Mouse (Mus musculus) kidney, postnatal 4 days (tissue): Measurements from ENCODE around the gene Pdss2.
"Not testable (repeated sequence)": the region's sequence is repeated elsewhere in the genome, so short reads cannot be mapped to it uniquely, and the experiment has no call there.

Experiments
- DNase-seq, 2 experiments: peaks; one replicate each; pipeline ENCODE4 v3.0.0; 2021; ENCODE audit warnings: mixed read lengths in 2 of 2

Gene Pdss2

GRCm38 (mm10) chr10:43244262-43244806 is 23.0 kb downstream of the Pdss2 start:
- DNase-seq: no peak

- no peak for DNase-seq
Measured at GRCm38 (mm10) chr10:43245461-43246200, 24.3 kb downstream of the Pdss2 start.

GRCm38 (mm10) chr10:43247994-43248393 is 26.7 kb downstream of the Pdss2 start:
- no peak for DNase-seq

GRCm38 (mm10) chr10:43252324-43252723 is 31.0 kb downstream of the Pdss2 start:
- no peak for DNase-seq

GRCm38 (mm10) chr10:43256965-43257364 is 35.7 kb downstream of the Pdss2 start:
- not testable (repeated sequence) for DNase-seq

- not testable (repeated sequence) for DNase-seq
Measured at GRCm38 (mm10) chr10:43257500-43257899, 36.2 kb downstream of the Pdss2 start.

GRCm38 (mm10) chr10:43271318-43271717 is 50.0 kb downstream of the Pdss2 start:
- DNase-seq: no peak

- no peak for DNase-seq
Measured at GRCm38 (mm10) chr10:43272381-43272780, 51.1 kb downstream of the Pdss2 start.

GRCm38 (mm10) chr10:43273057-43273456 is 51.8 kb downstream of the Pdss2 start:
- DNase-seq: no peak

- no peak for DNase-seq
Measured at GRCm38 (mm10) chr10:43275446-43275845, 54.2 kb downstream of the Pdss2 start.

- no peak for DNase-seq
Measured at GRCm38 (mm10) chr10:43276116-43276659, 54.9 kb downstream of the Pdss2 start.

GRCm38 (mm10) chr10:43277266-43278145 is 56.2 kb downstream of the Pdss2 start:
- no peak for DNase-seq

GRCm38 (mm10) chr10:43279637-43280288 is 58.5 kb downstream of the Pdss2 start:
- no peak for DNase-seq

GRCm38 (mm10) chr10:43285541-43285940 is 64.3 kb downstream of the Pdss2 start:
- DNase-seq: no peak

- DNase-seq: no peak
Measured at GRCm38 (mm10) chr10:43290638-43291230, 69.4 kb downstream of the Pdss2 start.

- DNase-seq: no peak
Measured at GRCm38 (mm10) chr10:43291333-43291736, 70.0 kb downstream of the Pdss2 start.

- no peak for DNase-seq
Measured at GRCm38 (mm10) chr10:43292454-43292853, 71.2 kb downstream of the Pdss2 start.

GRCm38 (mm10) chr10:43294331-43294730 is 73.0 kb downstream of the Pdss2 start:
- DNase-seq: no peak

- no peak for DNase-seq
Measured at GRCm38 (mm10) chr10:43308105-43308810, 87.0 kb downstream of the Pdss2 start.

GRCm38 (mm10) chr10:43310781-43311392 is 89.6 kb downstream of the Pdss2 start:
- DNase-seq: peak in 1 of 2 experiments; percentile 18

- DNase-seq: no peak
Measured at GRCm38 (mm10) chr10:43312211-43312610, 90.9 kb downstream of the Pdss2 start.
